Mouse (Mus musculus) liver, postnatal 0 days (tissue): ENCODE measurements around the gene Haghl.

Source experiments
- CTCF ChIP-seq: sonication (generic); IDR thresholded peaks from 2 replicates; pipeline ENCODE4 v1.5.1; 2016; ENCODE audit warnings: antibody characterized with exemption, low read depth
- EP300 ChIP-seq: IDR thresholded peaks from 2 replicates; pipeline ENCODE4 v1.6.1; 2016; ENCODE audit warnings: antibody characterized with exemption, low read depth, mild to moderate bottlenecking

DNA sequence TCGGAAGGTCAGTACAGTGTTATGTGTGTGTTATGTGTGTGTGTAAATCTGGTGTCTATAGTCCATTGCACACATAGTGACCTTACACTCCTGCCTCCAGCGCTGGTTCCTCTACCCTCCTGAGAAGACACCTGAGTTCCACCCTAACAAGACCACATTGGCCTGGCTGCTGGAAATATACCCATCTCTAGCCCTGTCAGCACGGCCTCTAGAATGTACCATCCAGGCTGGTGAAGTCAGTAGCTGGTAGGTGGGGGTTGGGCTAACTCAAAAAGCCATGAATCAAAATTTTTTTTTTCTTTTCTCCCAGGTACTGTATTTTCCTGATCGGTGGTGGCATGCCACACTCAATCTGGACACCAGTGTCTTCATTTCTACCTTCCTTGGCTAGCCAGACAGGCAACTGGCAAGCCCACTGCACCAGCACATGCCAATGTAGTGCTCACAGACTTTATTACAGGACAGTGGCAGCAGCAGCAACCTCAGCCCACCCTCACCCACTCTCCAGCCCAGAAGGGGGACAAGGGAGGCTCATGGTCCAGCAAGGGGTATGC is 44.8 kb upstream of the Haghl start:
- TF ChIP-seq CTCF (no peak), EP300 (no peak)
